Mouse (Mus musculus) embryo, embryonic 11 days (tissue): ENCODE data around the gene Ppfibp1.

ENCODE experiments used
- DNase-seq: peaks from one replicate; pipeline ENCODE4 v3.0.0-alpha.2; 2015

The Ppfibp1 gene

GRCm38 (mm10) chr6:146918341-146918740 lies 30.1 kb downstream of the Ppfibp1 start:
- DNase-seq: no peak

- no peak for DNase-seq
Observed at GRCm38 (mm10) chr6:146926415-146926980, 38.2 kb downstream of the Ppfibp1 start.

- DNase-seq: no peak
Observed at GRCm38 (mm10) chr6:146928108-146928507, 39.8 kb downstream of the Ppfibp1 start.

- no peak for DNase-seq
Observed at GRCm38 (mm10) chr6:146929031-146929430, 40.7 kb downstream of the Ppfibp1 start.

GRCm38 (mm10) chr6:146933123-146933522 lies 44.8 kb downstream of the Ppfibp1 start:
- DNase-seq: peak; percentile 42

- DNase-seq: no peak
Observed at GRCm38 (mm10) chr6:146935957-146936356, 47.7 kb downstream of the Ppfibp1 start.

- no peak for DNase-seq
Observed at GRCm38 (mm10) chr6:146939026-146939425, 50.7 kb downstream of the Ppfibp1 start.

GRCm38 (mm10) chr6:146941505-146942275 lies 53.4 kb downstream of the Ppfibp1 start:
- DNase-seq: no peak

GRCm38 (mm10) chr6:146944009-146944408 lies 55.7 kb downstream of the Ppfibp1 start:
- no peak for DNase-seq

GRCm38 (mm10) chr6:146944830-146945229 lies 56.5 kb downstream of the Ppfibp1 start:
- no peak for DNase-seq

GRCm38 (mm10) chr6:146946327-146947029 lies 58.2 kb downstream of the Ppfibp1 start:
- DNase-seq: no peak

- DNase-seq: no peak
Observed at GRCm38 (mm10) chr6:146947186-146947585, 58.9 kb downstream of the Ppfibp1 start.

- no peak for DNase-seq
Observed at GRCm38 (mm10) chr6:146949682-146950453, 61.6 kb downstream of the Ppfibp1 start.

- DNase-seq: no peak
Observed at GRCm38 (mm10) chr6:146950454-146950832, 62.2 kb downstream of the Ppfibp1 start.

GRCm38 (mm10) chr6:146954258-146954657 lies 66.0 kb downstream of the Ppfibp1 start, which contains the start of gene 1700034J05Rik:
Gene 1700034J05Rik (minus strand): TSS chr6:146954422.
- DNase-seq: no peak

GRCm38 (mm10) chr6:146955475-146955874 lies 67.2 kb downstream of the Ppfibp1 start:
- DNase-seq: no peak

- peak; percentile 47 for DNase-seq
Observed at GRCm38 (mm10) chr6:146955896-146956295, 67.6 kb downstream of the Ppfibp1 start.

- DNase-seq: no peak
Observed at GRCm38 (mm10) chr6:146956961-146957360, 68.7 kb downstream of the Ppfibp1 start.

- no peak for DNase-seq
Observed at GRCm38 (mm10) chr6:146958694-146959093, 70.4 kb downstream of the Ppfibp1 start.

- DNase-seq: no peak
Observed at GRCm38 (mm10) chr6:146959908-146960680, 71.8 kb downstream of the Ppfibp1 start.

- DNase-seq: no peak
Observed at GRCm38 (mm10) chr6:146960956-146961355, 72.7 kb downstream of the Ppfibp1 start.

GRCm38 (mm10) chr6:146961832-146962481 lies 73.7 kb downstream of the Ppfibp1 start:
- no peak for DNase-seq
